Mouse (Mus musculus): ENCODE measurements at regions not wholly inside any gene's neighbourhood (a gene's known extent, or its start where the extent isn't known, plus 50 kb on each side); places are given as distances from the start of the nearest gene placed in this dataset.

DNA sequence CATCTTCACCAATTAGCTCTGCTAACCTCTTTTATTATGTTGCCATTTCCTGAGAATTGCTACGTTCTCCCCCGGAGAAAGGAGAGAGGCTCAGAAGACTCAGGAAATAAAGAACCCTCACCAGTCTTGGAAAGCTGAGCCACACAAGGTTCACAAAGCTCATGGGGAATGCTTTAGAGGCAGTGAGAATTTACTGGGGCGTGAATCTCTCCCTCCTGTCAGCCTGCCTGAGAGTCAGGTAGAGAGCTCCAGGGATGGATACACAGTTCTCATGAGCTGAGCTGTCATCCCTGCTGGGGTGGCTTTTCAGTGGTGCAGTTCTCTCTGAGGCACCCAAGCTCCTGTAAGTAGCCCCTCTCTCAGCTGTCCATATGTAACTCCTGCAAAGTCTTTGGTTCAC lies 203.0 kb upstream of the Ndst3 start:
- DNase-seq, result no peak
- TF ChIP-seq CTCF (IDR thresholded peaks at IDR 0.05; ENCODE audit: insufficient read depth, low read length) (no peak), POLR2A (IDR thresholded peaks at IDR 0.05; ENCODE audit: borderline replicate concordance, extremely low read depth, low read depth, low read length) (no peak)
- WGBS, result 63% methylated on average over 3 of the region's 3 CpGs
- no peak overlapping the region for H3K4me3 ChIP-seq (replicated peaks; ENCODE audit: extremely low read depth, low read depth, low read length)
- no peaks in the 10 kb centered on the region for H3K4me1 ChIP-seq (ENCODE audit: control insufficient read depth, insufficient read depth, low read length)

DNA sequence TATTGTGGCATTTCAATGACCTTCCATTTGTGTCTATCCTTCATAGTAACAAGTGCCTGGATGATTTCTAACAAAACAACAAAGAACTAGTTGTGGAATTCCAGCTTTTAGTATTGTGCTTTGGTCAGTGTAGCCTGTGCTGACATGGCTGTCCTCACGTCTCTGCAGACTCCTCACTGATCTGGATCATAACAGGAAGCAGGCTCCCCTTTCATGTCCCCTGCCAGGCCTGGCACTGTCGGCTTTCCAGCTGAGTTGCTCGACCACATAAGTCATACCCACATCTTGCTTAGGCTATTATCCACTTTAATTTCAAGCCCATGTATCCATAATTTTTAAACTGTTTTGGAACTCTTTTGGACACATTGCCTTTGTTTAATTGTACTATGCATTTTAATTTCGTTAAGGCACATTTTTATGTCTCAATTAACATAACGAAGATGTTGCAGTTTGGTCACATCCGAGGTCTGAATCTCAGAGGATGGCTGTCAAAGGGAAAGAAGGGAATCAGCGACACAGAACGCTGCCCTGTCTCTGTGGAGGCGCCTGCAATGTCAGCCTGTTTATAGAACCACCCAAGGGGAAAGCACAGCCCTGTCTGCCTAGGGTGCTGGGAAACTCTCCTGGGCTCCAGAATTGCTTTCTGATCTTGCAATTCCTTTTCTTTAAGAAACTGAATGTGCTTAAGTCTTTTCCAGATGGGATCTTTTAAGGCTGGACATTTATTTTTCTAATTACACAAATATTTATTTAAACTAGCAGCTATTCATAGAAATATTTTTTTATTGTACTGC lies 215.5 kb upstream of the Ndst3 start:
- TF ChIP-seq CTCF (IDR thresholded peaks at IDR 0.05; ENCODE audit: insufficient read depth, low read length), result no peak
- no peak for TF ChIP-seq POLR2A (IDR thresholded peaks at IDR 0.05; ENCODE audit: borderline replicate concordance, extremely low read depth, low read depth, low read length)
- WGBS, result 20% methylated on average over 9 of the region's 9 CpGs
- no peaks in the 10 kb centered on the region for H3K4me1 ChIP-seq (ENCODE audit: control insufficient read depth, insufficient read depth, low read length)

DNA sequence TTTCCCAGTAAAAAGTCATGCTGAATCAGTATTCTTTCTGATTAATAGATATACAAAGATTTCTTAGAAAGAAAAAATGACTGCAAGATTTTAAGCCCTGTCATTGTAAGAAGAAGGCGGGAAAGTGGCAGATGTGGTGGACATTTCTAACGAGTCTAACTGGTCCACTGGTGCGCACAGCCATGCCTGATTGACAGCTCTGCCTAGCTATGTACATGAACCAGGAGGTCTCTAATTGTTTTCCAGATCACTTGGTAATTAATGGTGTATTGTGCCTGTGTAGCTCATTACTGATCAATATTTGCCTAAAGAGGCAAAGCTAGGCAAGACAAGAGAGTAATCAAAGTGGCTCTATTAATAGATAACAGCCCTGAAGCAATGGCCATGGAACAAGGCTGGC lies 227.5 kb upstream of the Ndst3 start:
- Histone ChIP-seq H3K4me1 (ENCODE audit: control insufficient read depth, insufficient read depth, low read length) (no peaks in the 10 kb centered on the region), H3K4me3 (replicated peaks; ENCODE audit: extremely low read depth, low read depth, low read length) (no peak overlapping the region)
- no peak for TF ChIP-seq CTCF (IDR thresholded peaks at IDR 0.05; ENCODE audit: insufficient read depth, low read length)
- no peak for TF ChIP-seq POLR2A (IDR thresholded peaks at IDR 0.05; ENCODE audit: borderline replicate concordance, extremely low read depth, low read depth, low read length)
- no peak for DNase-seq
- 74% methylated on average over 3 of the region's 3 CpGs for WGBS

More for the DNA sequence above, 215.5 kb upstream of the Ndst3 start:
- DNase-seq, result no peak
- H3K4me3 ChIP-seq (replicated peaks; ENCODE audit: extremely low read depth, low read depth, low read length), result no peak overlapping the region

DNA sequence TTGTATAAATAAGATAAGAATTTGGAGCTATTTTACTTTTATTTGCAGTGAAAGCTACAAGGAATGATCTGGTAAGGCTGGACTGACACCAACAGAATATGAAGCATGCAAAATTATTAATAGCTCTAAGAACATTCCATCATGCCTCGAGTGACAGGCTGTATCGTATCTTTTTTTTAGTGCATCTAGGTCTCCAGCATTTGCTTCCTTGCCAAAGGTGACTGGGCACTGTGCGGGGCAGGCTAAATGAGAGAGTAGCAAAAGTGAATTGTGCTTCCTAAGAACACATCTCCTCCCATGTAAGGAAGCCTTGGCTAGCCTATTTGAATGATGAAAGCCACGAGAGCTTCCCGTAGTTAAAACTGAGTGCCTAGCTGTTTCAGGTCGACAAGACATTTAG lies 261.5 kb upstream of the Ndst3 start:
- 66% methylated on average over 6 of the region's 6 CpGs for WGBS
- Histone ChIP-seq H3K4me3 (replicated peaks; ENCODE audit: extremely low read depth, low read depth, low read length) (no peak overlapping the region), H3K4me1 (ENCODE audit: control insufficient read depth, insufficient read depth, low read length) (no peaks in the 10 kb centered on the region)
- TF ChIP-seq CTCF (IDR thresholded peaks at IDR 0.05; ENCODE audit: insufficient read depth, low read length) (no peak), POLR2A (IDR thresholded peaks at IDR 0.05; ENCODE audit: borderline replicate concordance, extremely low read depth, low read depth, low read length) (no peak)
- no peak for DNase-seq

DNA sequence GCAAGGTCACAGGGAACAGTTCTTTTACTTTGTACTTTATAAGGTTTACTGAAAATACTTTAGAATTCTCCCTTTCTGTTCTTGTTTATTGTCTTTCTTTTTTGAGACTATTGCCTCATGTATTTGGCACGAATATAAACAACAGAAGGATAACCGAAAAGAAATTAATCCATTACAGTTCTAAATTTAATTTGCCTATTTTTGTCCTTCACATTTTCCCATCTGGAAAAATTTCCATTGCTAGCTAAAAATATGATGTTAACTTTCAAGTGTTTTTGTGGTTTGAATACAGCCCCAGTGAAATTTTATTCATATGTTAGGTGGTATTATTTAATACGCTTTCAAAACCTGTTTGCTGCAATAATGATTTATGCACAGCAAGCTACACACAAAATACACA lies 276.7 kb upstream of the Ndst3 start:
- TF ChIP-seq CTCF (IDR thresholded peaks at IDR 0.05; ENCODE audit: insufficient read depth, low read length), result no peak
- TF ChIP-seq POLR2A (IDR thresholded peaks at IDR 0.05; ENCODE audit: borderline replicate concordance, extremely low read depth, low read depth, low read length), result no peak
- 70% methylated on average over 3 of the region's 3 CpGs for whole genome bisulfite sequencing
- no peak overlapping the region for H3K4me3 ChIP-seq (replicated peaks; ENCODE audit: extremely low read depth, low read depth, low read length)

DNA sequence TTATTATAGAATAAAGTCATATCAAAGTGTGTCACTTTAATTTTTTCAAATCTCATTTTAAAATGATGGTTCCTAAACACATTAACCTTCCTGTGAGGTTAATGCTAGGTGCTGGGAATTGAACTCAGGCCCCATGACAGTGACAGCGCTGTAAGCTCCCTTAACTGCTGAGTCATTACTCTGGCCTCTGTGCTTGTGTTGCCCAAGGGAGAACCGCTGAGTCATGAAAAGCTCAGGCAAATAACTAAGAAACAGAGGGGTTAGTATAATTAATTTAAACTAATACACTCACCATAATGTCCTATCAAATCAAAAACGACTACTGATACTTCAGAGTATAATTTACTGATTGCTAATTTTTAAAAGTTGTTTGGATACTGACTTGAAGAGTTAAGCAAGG lies 281.7 kb upstream of the Ndst3 start:
- Histone ChIP-seq H3K4me3 (replicated peaks; ENCODE audit: extremely low read depth, low read depth, low read length) (no peak overlapping the region), H3K4me1 (ENCODE audit: control insufficient read depth, insufficient read depth, low read length) (no peaks in the 10 kb centered on the region)
- 70% methylated on average over 3 of the region's 3 CpGs for WGBS
- TF ChIP-seq CTCF (IDR thresholded peaks at IDR 0.05; ENCODE audit: insufficient read depth, low read length), result no peak
- TF ChIP-seq POLR2A (IDR thresholded peaks at IDR 0.05; ENCODE audit: borderline replicate concordance, extremely low read depth, low read depth, low read length), result no peak
- no peak for DNase-seq

More for the DNA sequence above, 276.7 kb upstream of the Ndst3 start:
- DNase-seq, result no peak
- no peaks in the 10 kb centered on the region for H3K4me1 ChIP-seq (ENCODE audit: control insufficient read depth, insufficient read depth, low read length)

DNA sequence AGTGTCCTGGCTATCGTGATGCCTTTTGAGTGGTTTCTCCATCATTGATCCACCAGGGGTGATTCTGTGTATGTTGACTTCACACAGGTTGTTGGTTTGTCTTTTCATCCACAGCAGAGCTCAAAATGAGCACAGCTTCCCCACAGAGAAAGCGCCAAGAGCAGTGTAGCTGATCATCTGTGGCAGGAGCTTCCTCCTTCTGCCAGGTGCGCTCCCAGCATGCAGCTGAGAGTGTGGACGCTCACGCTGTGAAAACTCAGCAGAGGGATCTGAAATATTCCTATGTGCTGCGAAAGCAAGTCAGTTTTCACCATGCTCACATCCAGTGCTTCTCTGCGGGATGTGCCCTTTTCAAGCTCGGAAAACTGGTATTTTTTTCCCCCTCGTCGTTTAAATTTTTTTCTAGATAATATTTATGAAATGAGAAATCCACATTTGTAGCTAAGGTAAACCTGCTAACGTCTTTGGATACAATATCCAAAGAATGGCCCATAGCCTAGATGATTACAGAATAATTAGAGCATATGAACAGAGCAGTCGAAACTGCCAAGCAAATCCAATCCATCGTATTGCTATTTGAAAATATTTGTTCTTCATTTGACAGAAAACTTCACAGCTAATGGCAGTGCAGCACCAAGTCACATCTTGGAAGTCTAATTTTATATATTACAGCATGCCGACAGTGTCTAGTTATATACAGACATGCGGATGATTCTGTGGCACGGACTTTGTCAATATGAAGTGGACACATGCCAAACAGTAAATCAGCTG lies 283.3 kb upstream of the Ndst3 start:
- H3K4me1 ChIP-seq (ENCODE audit: control insufficient read depth, insufficient read depth, low read length), result no peaks in the 10 kb centered on the region
- 74% methylated on average over 16 of the region's 16 CpGs for WGBS
- DNase-seq, result no peak
- no peak overlapping the region for H3K4me3 ChIP-seq (replicated peaks; ENCODE audit: extremely low read depth, low read depth, low read length)
- no peak for TF ChIP-seq CTCF (IDR thresholded peaks at IDR 0.05; ENCODE audit: insufficient read depth, low read length)

DNA sequence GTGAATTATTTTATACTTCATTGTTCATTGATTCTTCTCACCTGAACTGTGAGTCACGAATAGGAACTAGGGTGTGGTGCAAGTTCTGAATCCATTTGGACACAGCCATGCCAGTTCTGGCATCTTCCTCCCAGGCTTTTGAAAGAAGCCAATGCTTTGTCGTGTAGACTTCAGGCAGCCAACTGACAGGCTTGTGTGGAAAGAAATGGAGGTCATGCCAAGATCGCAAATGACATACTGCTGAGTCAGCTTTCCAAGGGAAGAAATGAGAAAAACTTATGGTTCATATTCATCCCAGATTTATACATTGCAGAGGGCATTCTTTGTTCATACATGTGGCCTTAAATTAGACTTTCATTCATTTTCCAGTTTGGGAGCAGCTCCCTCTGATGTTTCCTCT lies 285.8 kb upstream of the Ndst3 start:
- DNase-seq, result no peak
- 74% methylated on average over 3 of the region's 3 CpGs for WGBS
- Histone ChIP-seq H3K4me1 (ENCODE audit: control insufficient read depth, insufficient read depth, low read length) (no peaks in the 10 kb centered on the region), H3K4me3 (replicated peaks; ENCODE audit: extremely low read depth, low read depth, low read length) (no peak overlapping the region)
- TF ChIP-seq POLR2A (IDR thresholded peaks at IDR 0.05; ENCODE audit: borderline replicate concordance, extremely low read depth, low read depth, low read length) (no peak), CTCF (IDR thresholded peaks at IDR 0.05; ENCODE audit: insufficient read depth, low read length) (no peak)

DNA sequence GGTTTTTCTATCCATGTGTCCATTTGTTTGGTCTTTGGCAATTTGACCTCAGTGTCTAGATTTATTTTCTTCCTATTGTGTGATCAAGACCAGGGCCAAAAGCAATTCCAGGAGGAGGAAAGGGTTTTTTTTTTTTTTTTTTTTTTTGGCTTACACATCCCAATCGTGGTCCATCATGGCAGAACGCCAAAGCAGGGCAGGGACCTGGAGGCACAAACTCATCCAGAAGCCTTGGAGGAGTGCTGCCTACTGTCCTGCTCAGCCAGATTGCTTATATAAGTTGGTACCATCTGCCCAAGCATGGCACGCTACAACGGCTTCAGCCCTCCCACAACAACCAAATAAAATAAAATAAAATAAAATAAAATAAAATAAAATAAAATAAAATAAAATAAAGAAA lies 286.5 kb upstream of the Ndst3 start:
- Histone ChIP-seq H3K4me1 (ENCODE audit: control insufficient read depth, insufficient read depth, low read length) (no peaks in the 10 kb centered on the region), H3K4me3 (replicated peaks; ENCODE audit: extremely low read depth, low read depth, low read length) (no peak overlapping the region)
- WGBS, result 71% methylated on average over 4 of the region's 4 CpGs
- no peak for DNase-seq
- TF ChIP-seq CTCF (IDR thresholded peaks at IDR 0.05; ENCODE audit: insufficient read depth, low read length) (no peak), POLR2A (IDR thresholded peaks at IDR 0.05; ENCODE audit: borderline replicate concordance, extremely low read depth, low read depth, low read length) (no peak)

DNA sequence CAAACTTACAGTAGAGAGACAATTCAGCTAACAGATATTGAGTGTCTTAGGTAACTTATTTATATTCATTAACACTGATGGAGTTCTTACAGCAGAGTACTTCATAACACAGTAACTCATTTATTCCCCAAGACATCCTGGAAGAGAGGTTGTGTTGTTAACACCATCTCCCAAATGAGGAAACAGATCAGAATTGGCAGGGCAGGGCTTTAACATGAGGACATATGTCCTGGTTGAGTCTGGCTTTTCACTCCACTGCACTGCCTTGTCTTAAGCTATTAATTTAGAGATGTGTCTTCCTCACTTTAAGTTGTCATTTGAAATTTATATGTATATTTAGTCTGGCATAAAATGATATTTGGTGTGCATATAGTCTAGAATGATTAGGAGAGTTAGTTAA lies 292.4 kb upstream of the Ndst3 start:
- no peaks in the 10 kb centered on the region for H3K4me1 ChIP-seq (ENCODE audit: control insufficient read depth, insufficient read depth, low read length)
- no peak for TF ChIP-seq CTCF (IDR thresholded peaks at IDR 0.05; ENCODE audit: insufficient read depth, low read length)

More for the DNA sequence above, 292.4 kb upstream of the Ndst3 start:
- no peak for DNase-seq
- no peak overlapping the region for H3K4me3 ChIP-seq (replicated peaks; ENCODE audit: extremely low read depth, low read depth, low read length)
